Mouse (Mus musculus) erythroblast, embryonic 14.5 days (primary cell): ENCODE measurements around the gene Appbp2.

Experiments used
- GATA1 ChIP-seq: IDR thresholded peaks from 2 replicates; pipeline ENCODE4 v1.6.1; 2012; ENCODE audit warnings: low read length, inconsistent platforms, mixed read lengths
- TAL1 ChIP-seq: IDR thresholded peaks from 3 replicates; pipeline ENCODE4 v1.6.1; 2012; ENCODE audit warnings: low read length, inconsistent platforms, mixed read lengths

GRCm38 (mm10) chr11:85196046-85196445, 38.9 kb downstream of the Appbp2 start:
- TF ChIP-seq GATA1 (no peak), TAL1 (no peak)
